Mouse (Mus musculus) brown adipose tissue, adult 24 weeks (tissue): Measurements from ENCODE around the gene Tmem37. TPM values are rescaled to one million over a fixed set of nuclear protein-coding genes. Genes with fewer than 3 reads are reported as not detected.
A peak's percentile ranks its signal among the peaks of the same experiment; 100 is the strongest.

Source experiments
- H3K27ac ChIP-seq: fragments of 200-500 bp; replicated peaks from 2 replicates; pipeline ENCODE4 v1.5.1; 2012; ENCODE audit warnings: low read depth, mild to moderate bottlenecking, low read length
- H3K4me1 ChIP-seq: fragments of 200-500 bp; 2 replicates; pipeline ENCODE4 v1.6.1; 2012; ENCODE audit warnings: low read length, mixed read lengths; ENCODE audit not compliant: control insufficient read depth, insufficient read depth, insufficient read length
- H3K4me3 ChIP-seq: fragments of 200-500 bp; 2 replicates; pipeline ENCODE4 v1.5.1; 2012; ENCODE audit warnings: low read depth, mild to moderate bottlenecking, low read length, moderate library complexity; ENCODE audit not compliant: insufficient read depth
- polyA plus RNA-seq: library from polyadenylated mRNA; stranded (reverse); fragments of >200 nt; gene quantifications from 2 replicates; pipeline ENCODE4 v1.2.4, GENCODE M21; 2012; ENCODE audit not compliant: missing spikeins, insufficient read depth, insufficient read length

The Tmem37 gene
- polyA plus RNA-seq, 1 experiment = 66.7 TPM

DNA sequence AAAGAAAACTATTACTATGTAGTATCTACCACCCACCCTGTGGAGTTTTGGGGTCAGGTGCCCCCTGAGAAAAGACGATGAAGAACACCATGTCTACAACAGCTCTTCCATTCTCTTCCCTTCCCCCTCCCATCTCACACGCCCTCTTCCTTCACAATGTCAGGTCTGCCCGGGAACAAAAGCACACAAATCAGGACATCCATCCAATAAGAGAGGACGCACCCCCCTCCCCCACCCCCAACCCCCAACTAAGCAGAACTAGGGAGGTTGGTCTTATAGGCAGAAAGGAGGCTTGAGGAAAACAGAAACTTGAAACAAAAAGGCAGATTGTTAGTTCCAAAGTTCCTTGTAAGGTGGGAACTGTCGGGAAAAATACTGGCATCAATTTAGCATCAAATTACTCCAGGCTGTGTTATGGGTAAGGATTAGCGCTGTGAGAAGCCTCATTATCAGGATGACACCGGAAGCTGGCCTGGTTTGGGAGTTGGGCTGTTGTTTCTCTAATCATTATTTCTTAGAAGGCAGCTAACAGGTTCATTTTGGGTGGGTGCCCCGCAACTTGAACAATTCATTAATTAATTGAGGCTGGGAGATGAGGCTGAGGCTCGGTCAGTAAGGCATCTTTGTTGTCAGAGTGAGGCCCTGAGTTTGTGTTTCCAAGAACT is 4.0 kb upstream of the Tmem37 start:
- Histone ChIP-seq H3K4me3 (no peak overlapping the region), H3K4me1 (peaks cover 3% of the 10 kb centered on the region; the same call in 1 of the 2 replicates), H3K27ac (no peak overlapping the region)

DNA sequence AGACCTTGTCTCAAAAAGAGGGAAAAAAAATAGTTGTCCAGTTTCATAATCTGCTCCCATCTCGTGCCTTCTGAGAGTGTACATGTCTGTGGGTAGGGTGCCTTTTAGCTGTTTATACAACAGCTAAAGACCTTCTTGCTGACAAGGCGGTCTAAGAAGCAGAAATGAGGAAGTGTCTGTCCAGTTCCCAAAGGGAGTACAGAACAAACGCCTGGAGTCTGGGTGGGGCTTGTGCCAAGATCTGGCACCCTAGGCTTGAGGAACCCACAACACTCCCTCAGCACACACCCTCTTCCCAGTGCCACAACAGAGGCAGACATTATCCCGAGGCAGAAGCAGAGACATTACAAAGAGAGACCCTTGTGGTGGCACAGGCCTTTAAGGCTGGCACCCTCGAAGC is 1.6 kb upstream of the Tmem37 start:
- Histone ChIP-seq H3K4me1 (peaks cover 6% of the 10 kb centered on the region; the same call in 1 of the 2 replicates), H3K27ac (peak overlapping the region; percentile 43), H3K4me3 (no peak overlapping the region)

DNA sequence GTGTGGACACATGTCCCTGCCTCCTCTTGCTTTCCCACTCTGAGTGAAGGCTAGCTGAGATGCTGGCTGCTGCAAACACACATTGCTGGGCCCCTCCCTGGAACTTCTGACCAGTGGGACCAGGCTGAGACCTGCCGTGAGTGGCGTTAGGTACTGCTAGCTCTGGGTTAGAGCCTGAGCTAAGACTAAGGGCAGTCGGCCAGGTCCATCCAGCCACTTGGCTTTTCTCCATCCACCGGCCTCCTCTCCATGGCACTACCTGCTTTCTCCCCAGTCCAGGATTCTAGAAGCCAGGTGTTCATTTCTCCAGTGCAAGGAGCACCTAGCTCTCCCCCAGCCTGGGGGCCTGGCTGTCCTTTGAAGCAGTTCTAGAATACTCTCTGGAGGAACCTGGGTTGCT is 1.1 kb upstream of the Tmem37 start:
- Histone ChIP-seq H3K4me3 (no peak overlapping the region), H3K4me1 (peaks cover 10% of the 10 kb centered on the region; the same call in 1 of the 2 replicates), H3K27ac (peak overlapping the region; percentile 43)

- Histone ChIP-seq H3K4me1 (peaks cover 10% of the 10 kb centered on the region; the same call in 1 of the 2 replicates), H3K27ac (peak overlapping the region; percentile 85), H3K4me3 (peak overlapping the region; percentile 69; the same call in 1 of the 2 replicates)
These were observed 431 bp upstream of the Tmem37 start for GRCm38 (mm10) chr1:120074307-120074702.

DNA sequence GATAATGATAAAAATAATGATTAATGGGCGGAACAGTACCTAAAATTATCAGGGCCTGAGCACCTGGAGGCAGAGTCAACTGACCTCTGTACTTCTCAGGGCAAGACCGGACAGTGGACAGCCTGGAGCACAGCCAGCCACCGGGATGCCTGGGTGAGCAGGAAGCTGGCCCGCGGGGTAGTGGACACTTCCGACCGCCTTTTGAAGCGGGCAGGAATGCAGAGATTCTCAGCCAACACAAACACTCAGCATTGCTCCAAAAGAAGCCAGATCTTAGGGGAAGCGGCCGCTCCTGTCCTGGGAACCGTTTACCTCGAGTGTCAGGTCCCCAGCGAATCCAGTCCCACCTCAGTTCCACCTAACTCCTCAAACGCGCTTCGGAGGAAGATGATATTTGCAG is 974 bp downstream of the Tmem37 start:
- Histone ChIP-seq H3K4me1 (peaks cover 12% of the 10 kb centered on the region), H3K4me3 (peak overlapping the region; percentile 69), H3K27ac (peak overlapping the region; percentile 57)

DNA sequence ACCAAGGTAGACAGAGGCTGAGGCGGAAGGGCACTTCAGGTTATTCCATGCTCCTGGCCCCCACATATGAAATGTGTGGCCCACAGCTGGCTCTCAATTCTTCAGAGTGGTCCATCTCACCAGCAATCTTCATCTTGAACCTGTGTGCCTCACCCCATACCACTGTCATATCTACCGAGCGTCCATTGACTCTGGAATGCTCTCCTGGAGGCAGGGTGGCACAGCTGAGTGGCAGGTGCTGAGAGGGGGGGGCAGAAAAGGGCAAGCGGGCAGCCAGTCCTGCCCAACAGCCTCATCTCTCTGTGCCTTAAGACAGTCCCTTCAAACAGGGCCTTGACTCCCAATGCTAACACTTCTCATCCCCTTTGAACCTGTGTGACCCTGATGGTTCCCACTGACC is 2.7 kb downstream of the Tmem37 start:
- Histone ChIP-seq H3K4me3 (no peak overlapping the region), H3K27ac (no peak overlapping the region), H3K4me1 (peaks cover 12% of the 10 kb centered on the region)

DNA sequence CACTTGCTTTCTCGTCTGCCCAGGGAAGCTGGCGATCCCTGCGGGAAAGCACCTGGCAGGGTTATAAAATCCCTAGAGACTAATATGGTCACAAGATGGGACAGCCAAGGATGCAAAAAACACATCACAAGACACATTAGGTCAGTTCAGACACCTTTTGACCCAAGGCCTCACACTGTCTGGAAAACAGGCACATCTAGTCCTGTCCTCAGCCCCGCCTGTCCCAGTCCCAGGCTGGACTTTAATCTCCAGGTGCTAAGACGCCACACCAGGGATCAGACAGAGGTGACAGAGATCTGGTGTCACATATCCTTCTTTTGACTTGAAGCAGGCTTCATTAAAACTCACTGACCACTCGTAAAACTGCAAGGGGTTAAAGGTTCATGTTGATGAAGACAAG is 3.7 kb downstream of the Tmem37 start:
- Histone ChIP-seq H3K4me3 (no peak overlapping the region), H3K4me1 (peaks cover 12% of the 10 kb centered on the region), H3K27ac (no peak overlapping the region)

DNA sequence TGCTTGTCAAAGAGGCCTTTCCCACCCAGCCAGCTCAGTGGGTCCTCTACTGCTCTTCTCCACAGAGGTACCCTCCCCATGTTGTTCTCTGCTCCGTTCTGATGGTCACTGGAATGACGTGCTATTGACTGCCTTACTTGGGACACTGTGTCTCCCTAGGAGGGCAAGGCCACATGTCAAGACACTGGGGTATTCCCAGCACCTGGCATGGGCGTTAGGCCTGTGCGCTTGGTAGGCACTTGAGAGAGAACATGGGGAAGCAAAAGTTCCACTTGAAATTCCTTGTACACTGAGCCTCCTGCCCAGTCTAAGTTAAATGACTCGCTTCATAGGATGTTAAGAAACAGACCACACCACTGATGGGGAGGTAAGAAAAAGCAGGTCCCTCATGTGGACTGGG is 4.8 kb downstream of the Tmem37 start:
- Histone ChIP-seq H3K4me3 (no peak overlapping the region), H3K4me1 (peaks cover 9% of the 10 kb centered on the region), H3K27ac (no peak overlapping the region)

DNA sequence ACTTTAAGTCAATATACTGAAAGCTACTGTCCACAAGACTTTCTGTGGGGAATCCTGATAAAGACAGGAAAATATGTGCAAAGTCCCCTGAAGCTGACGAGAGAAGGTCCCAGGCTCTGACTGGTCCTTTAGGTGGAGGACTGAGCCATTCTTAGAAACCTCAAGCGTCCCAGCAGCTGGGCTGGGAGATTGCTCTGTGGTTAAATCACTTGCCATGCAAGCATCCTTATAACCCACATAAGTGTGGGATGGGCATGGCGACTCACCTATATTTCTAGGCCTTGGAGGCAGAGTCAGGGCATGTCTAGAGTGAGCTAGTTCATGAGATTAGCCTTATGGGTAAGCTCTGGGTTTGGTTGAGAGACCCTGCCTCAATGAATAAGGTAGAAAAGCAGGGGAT is 7.2 kb downstream of the Tmem37 start:
- H3K27ac ChIP-seq = no peak overlapping the region
- H3K4me1 ChIP-seq = peaks cover 8% of the 10 kb centered on the region
- no peak overlapping the region for H3K4me3 ChIP-seq

GRCm38 (mm10) chr1:120066159-120066558 is 7.7 kb downstream of the Tmem37 start:
- no peak overlapping the region for H3K27ac ChIP-seq
- H3K4me3 ChIP-seq = no peak overlapping the region
- H3K4me1 ChIP-seq = peaks cover 7% of the 10 kb centered on the region

GRCm38 (mm10) chr1:120064036-120064682 is 9.7 kb downstream of the Tmem37 start:
- H3K4me3 ChIP-seq = no peak overlapping the region
- H3K27ac ChIP-seq = no peak overlapping the region
- peaks cover 2% of the 10 kb centered on the region; the same call in 1 of the 2 replicates for H3K4me1 ChIP-seq

DNA sequence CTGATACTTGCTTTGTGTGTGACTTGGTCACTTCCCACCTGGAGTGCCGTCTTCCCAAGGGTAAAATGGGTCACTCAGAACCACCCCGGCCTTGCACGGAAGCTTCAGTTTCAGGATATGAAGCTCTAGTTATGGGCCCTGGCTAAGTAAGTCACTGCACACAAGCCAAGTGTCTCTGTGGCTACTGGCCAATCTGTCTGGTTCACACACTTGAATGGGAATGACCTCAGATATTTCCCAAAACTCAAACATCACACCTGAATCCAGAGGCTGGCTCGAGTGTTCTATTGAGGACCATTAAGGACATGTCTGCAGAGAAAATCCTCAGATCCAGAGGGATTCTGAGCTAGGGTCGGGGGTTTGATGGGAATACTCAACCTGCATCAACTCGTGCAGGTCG is 11.6 kb downstream of the Tmem37 start:
- Histone ChIP-seq H3K4me1 (no peaks in the 10 kb centered on the region), H3K27ac (no peak overlapping the region), H3K4me3 (no peak overlapping the region)

- no peak overlapping the region for H3K4me3 ChIP-seq
- no peak overlapping the region for H3K27ac ChIP-seq
- no peaks in the 10 kb centered on the region for H3K4me1 ChIP-seq
These were observed 13.2 kb downstream of the Tmem37 start for GRCm38 (mm10) chr1:120060687-120061086.

DNA sequence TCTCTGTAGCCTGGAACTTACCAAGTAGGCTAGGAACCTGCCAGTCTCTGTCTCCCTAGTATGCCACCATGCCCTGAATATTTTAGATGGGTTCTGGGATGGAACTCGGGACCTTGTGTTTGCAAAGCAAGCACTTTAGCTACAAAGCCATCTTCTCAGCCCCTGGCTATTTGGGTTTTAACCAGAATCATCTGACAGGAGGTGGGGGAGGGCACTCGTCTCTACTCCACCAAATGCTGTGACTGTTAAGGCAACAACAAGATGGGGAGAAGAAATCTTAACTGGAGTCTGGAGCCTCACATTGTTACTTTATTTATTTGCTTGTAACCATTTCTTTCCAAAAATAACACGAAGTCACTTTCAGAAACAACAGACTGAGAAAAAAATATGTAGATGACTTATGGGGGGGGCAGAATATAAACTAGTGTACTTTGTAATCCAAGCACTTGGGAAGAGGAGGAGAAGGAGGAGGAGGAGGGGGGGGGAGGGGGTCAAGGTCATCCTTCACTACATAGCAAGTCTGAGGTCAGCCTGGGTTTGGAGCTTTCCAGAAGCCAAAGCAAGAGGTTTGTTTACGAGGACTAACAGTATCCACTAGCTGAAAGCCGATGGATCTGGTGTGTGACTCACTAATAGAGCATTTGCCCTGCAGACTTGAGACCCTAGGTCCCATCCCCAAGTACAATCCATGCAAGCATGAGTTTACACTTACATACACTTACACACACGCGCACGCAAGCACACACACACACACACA is 16.0 kb downstream of the Tmem37 start:
- H3K27ac ChIP-seq = no peak overlapping the region
- no peak overlapping the region for H3K4me3 ChIP-seq
- H3K4me1 ChIP-seq = no peaks in the 10 kb centered on the region

GRCm38 (mm10) chr1:120057044-120057443 is 16.8 kb downstream of the Tmem37 start:
- Histone ChIP-seq H3K4me1 (no peaks in the 10 kb centered on the region), H3K4me3 (no peak overlapping the region), H3K27ac (no peak overlapping the region)
